Mouse (Mus musculus): ENCODE results near the gene Esam. TPM values are rescaled to one million over a fixed set of nuclear protein-coding genes. Genes with fewer than 3 reads are reported as not detected.

Gene Esam
- polyA plus RNA-seq, 3 experiments from 2014 or later, result 0.69 TPM; not detected in 2

DNA sequence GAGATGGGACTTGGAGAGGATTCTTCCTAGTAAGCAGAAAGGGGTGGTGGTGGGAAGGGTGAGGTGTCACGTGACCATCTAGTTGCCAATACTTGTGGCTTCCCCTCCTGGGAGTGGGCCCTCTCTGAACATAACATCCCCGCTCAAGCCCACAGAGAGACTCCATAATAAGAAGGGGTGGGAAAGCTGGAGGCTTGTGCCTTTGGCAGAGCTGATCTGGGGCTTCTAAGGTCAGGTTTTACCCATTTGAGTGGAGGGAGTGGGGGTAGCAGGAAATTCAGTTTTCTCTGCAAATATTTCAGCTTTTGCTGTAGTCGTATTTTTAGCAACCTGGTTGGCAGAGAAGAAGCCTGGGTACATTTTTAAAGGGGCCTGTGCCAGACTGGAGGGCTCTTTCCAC, 28.5 kb downstream of the Esam start:
- no peak for ATAC-seq

DNA sequence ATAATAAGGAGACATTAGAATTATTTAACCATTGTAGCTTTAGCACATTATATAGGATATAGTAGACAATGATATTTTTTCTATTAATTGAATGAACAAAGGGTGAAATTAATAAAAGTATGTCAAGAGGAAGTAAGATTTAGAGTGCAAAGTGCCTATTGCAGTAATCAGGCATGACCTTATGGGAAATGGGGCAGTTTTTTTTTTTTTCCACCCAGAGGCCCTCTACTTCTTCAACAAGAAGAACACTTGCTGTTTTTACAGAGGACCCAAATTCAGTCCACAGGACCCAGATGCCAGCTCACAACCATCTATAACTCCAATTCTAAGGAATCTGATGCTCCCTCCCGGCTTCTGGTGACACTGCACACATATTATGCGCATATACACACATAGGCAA, 32.7 kb downstream of the Esam start:
- no peak for ATAC-seq

DNA sequence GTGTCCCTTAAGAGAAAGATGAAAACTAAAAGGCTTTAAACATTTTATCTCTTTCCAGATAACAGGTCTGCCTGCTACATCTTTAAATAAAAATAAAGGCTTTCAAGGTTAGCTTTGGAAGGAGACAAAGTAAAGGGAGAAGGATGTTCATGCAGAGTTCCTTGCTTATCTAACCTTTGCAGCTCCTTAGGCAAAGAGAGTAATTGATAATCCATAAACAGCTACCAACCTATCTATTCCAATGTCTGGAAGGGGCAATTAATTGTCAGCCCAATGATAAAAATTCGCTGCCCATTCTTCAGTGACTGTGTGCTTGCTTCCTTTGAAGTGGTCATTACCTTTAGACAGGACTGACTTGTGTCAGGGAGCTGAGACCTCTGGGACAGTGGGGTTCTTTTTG, 35.9 kb downstream of the Esam start:
- no peak for ATAC-seq

DNA sequence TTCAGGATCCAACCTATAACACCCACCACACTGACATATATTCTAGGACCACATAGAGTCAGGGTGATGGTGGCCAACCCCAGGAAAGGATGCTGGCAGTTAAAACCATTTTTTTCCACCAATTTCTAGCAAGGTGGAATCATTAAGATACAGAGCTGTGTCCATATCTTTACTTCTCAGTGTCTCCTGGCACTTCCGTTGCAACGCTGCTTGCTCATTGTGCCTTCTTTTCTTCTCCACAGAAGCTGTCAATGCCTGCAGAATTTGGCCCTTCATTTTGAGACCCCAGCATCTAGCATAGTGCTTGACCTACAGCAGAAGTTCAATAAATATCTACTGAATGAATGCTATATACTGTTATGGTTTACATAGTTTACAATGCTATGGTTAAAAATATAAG, 39.1 kb downstream of the Esam start:
- no peak for ATAC-seq

DNA sequence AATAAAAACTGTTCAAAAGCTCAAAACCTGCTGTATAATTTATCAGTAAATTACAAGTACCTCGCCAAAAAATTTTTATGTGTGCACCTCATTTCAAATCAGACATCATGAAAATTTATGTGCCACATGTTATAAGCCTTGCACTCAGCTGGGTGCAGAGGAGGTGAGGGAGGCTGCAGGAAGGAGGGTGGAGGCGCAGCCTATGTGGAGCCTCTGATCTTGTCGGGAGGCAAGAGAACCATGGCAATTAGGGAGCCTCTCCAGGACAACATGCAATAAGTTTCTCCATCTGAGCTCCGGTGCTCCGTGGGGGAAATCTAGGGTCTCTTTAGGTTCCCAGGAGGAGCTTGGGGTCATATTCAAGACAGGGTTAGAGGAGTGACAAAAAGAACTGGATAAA, 39.6 kb downstream of the Esam start:
- ATAC-seq, result no peak

DNA sequence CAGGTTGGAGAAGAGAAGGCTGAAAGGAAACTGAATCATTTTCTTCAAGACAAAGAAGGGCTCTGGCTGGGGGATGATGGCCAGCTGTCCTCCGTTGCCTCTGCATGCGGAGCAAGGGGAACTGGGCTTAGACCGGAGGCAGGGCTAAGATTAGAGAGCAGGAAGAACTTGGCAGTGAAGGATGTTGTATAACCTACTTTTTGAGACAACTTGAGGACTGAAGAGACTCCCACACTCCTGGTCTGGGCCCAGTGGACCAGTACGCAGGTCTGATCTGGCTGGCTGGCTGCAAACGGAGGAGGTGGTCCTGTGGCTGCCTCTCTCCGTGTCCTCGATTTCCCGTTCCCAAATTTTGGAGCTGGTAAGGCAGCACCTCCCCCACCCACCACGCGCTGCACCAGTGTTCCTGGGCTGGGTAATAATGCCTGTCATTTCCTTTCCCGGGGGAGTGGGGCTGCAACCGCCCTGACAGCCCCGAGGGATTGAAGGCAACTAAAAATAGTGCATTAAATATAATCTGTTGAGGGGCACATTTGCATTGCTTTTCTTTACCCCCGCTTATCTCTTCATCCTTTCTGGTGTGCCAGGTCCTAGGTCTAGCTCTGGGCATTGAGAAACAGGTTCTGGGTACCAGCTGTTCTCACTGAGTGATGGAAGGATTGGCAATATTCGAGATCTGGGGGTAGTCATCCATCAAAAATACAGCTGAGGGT, 40.2 kb downstream of the Esam start:
- ATAC-seq, result no peak

DNA sequence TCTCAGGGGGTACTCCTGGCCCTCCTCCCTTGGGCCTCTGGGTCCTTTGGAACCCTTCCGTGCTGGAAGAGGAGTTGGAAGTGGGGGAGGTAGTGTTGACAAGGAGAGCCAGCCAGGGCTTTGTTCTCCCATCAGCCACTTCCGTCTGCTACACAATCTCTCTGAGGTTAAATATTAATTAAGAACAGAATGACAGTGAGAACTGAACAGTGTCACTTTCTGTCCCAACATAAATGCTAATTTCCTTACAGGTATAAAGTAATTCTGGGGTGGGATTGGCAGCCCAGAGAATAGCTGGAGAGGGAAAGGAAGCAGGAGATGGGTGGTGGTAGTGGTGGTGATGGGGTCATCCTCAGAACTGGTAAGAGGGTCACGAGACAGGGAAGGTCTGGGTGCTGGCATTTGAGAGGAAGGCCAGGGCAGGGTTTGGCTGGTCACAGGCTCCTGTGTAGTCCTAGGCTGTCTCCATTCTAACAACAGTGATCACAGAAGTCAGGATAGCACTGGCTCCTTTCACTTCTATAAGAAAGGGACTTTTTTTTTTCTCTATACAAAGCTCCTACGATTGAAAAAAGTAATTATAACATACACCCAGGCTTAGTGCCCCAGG, 40.8 kb downstream of the Esam start:
- ATAC-seq, result no peak

DNA sequence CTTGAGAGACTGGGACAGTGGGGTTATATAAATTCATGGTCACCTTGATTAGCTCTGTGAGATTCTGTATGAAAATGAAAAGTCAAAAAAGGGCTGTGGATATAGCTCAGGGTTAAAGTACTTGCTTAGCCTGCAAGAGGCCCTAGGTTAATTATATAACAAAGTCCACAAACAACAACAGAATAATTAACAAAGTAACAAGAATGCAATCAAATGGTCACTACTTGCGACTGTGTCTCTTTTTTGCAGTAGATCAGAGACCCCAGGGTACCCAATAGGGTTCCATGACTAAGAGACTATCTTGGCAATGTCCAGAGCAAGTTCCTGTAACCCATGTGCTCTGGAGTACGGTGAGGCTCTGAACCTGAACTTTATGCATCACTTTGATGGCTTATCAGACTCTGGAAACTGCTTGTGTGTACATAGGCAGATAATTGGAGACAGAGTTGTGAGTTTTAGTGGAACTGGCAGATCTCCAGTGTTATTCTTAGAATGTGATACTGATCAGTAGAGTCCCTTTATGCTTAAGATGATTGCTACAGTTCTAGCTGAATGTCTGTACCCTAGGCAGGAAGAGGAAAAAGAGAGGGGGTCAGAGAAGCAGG, 41.5 kb downstream of the Esam start:
- no peak for ATAC-seq

DNA sequence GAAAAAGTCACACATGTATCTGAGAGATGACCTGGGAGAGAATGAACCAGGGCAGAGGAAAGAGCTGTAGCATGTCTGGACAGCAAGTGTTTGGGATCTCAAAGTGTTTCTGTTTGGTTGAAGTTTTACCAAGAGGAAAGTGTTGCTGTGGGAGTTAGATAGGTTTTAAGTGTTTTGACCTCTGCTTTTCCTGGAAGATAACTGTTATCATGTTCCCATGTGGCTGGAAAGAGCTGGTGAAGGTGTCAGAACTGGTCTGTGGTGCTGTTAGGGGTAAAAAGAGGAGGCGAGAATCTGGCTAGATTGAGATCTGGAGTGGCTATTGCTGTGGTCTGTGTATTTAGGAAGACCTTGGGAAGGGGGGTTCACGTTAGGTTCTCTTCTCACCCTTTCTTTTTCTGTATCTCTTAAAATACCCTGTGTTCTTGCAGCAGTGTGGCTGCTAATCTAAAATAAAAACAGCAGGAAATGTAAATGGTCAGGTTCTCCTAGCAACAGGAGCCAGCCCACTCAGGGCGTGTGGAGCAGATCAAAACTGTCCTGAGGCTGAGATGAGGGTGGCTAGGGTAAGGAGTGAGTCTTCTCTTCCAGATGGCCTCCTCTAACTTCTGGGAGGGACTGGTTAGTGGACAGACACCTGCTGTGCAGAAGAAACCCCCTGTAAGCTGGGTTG, 44.5 kb downstream of the Esam start:
- ATAC-seq, result no peak

DNA sequence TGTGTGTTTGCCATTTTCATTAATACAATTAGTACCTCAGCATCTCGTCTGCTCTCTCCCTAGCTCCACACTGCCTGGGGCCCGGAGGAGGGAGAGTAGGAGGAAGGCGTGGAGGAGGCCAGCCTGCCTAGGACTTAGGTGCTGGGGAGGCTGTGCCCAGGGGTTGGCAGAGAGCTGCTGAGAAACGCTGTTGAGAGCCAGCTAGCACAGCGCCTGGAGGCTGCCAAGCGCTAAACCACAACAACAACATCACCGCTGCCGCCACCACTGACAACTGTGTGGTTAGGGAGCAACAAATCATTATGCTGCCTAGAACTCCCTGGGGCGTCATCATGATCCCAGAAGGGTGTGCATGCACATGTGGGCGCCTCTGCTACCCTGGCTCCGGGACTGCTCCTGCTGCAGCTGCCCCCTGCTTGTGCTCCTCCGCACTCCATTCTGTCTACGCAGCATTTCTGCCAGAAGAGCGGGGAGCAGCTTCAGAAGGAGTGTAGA, 48.6 kb downstream of the Esam start:
- ATAC-seq, result no peak

DNA sequence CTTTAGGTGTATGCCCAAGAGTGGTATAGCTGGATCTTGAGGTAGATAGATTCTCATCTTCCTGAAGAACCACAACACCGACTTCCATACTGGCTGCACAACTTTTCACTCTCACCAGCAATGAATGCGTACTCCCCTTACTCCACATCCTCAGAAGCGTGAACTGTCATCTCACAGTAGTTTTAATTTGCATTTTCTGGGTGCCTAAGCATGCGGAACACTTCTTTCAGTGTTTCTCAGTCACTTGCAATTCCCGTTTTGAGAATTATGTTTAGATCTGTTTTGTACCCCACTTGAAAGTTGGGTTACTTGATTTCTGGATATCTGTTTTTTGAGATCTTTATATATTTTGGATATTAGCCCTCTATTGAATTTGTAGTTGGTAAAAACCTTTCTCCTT, 55.7 kb downstream of the Esam start:
- ATAC-seq, result no peak

DNA sequence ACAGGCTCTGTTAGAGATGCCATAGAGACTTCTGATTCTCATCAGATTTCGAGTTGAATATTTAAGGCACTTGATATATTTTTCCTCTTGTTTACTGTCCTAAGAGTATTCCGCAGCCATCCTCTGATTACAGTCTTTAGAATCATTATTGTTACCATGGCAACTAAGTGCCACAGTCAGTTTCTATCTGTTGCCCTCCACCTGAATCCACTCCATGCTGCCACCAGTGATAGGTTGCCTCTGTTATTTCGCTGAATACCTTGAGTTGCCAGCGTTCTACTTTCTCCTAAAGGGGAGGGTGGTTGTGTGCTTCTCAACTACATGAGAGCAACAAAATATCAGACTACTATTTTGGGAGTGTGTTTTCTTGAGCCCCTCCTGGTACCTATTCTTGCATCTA, 58.8 kb downstream of the Esam start:
- no peak for ATAC-seq

Other genes with a start within 250 kb of the Esam start
- gene Ccdc15, start 179.6 kb upstream of the Esam start, polyA plus RNA-seq (2017; shearing (Covaris generic)), result 1 to 10 TPM; 7.0 to 9.2 (median 8.5) TPM
- not detected for gene Hepacam, start 160.7 kb upstream of the Esam start, polyA plus RNA-seq (2017; shearing (Covaris generic))
- gene Robo4, start 126.2 kb upstream of the Esam start, polyA plus RNA-seq (2017; shearing (Covaris generic)), result not detected
- gene Robo3, start 94.8 kb upstream of the Esam start, polyA plus RNA-seq (2017; shearing (Covaris generic)), result not detected
- gene Msantd2, start 38.8 kb upstream of the Esam start, polyA plus RNA-seq (2017; shearing (Covaris generic)), result 10 to 100 TPM in 2 of 3 experiments, 1 to 10 TPM in 1; 5.3 to 16.0 (median 11.6) TPM
- gene Vsig2, start 11.2 kb downstream of the Esam start, polyA plus RNA-seq (2017; shearing (Covaris generic)), result under 1 TPM in 1 of 3 experiments, not detected in 2; 0.54 TPM
- 10 to 100 TPM in 1 of 3 experiments, under 1 TPM in 1, not detected in 1; 0.58 to 21.3 TPM for gene Nrgn, start 24.8 kb downstream of the Esam start, polyA plus RNA-seq (2017; shearing (Covaris generic))
- gene Siae, start 27.6 kb downstream of the Esam start, polyA plus RNA-seq (2017; shearing (Covaris generic)), result 10 to 100 TPM; 11.7 to 19.8 (median 13.9) TPM
- gene Spa17, start 85.6 kb downstream of the Esam start, polyA plus RNA-seq (2017; shearing (Covaris generic)), result 1 to 10 TPM in 2 of 3 experiments, not detected in 1; 1.2 to 1.4 TPM
- gene Tbrg1, start 129.2 kb downstream of the Esam start, polyA plus RNA-seq (2017; shearing (Covaris generic)), result 100 to 1,000 TPM; 190 to 216 (median 204) TPM
- not detected for gene Panx3, start 141.2 kb downstream of the Esam start, polyA plus RNA-seq (2017; shearing (Covaris generic))
- not detected for gene Olfr160, start 188.2 kb downstream of the Esam start, polyA plus RNA-seq (2017; shearing (Covaris generic))
- gene Olfr874, start 217.0 kb downstream of the Esam start, polyA plus RNA-seq (2017; shearing (Covaris generic)), result not detected
- gene Olfr875, start 243.8 kb downstream of the Esam start, polyA plus RNA-seq (2017; shearing (Covaris generic)), result not detected